Mouse (Mus musculus): ENCODE measurements at regions not wholly inside any gene's neighbourhood (a gene's known extent, or its start where the extent isn't known, plus 50 kb on each side); places are given as distances from the start of the nearest gene placed in this dataset.

- Histone ChIP-seq H3K27ac (replicated peaks; ENCODE audit: low read depth, low read length) (no peak overlapping the region), H3K4me1 (ENCODE audit: control insufficient read depth, insufficient read depth, low read length) (no peaks in the 10 kb centered on the region), H3K9ac (replicated peaks; ENCODE audit: low read length) (no peak overlapping the region), H3K27me3 (ENCODE audit: control insufficient read depth, insufficient read depth, low read length) (no peaks in the 10 kb centered on the region), H3K9me3 (replicated peaks; ENCODE audit: control insufficient read depth, low read length) (no peaks in the 10 kb centered on the region), H3K4me3 (ENCODE audit: low read depth, low read length) (no peak overlapping the region), H3K4me2 (ENCODE audit: low read depth, low read length) (no peak overlapping the region), H3K36me3 (replicated peaks; ENCODE audit: control insufficient read depth, insufficient read depth, low read depth, low read length) (no peaks in the 10 kb centered on the region)
- no peak for ATAC-seq (replicated peaks; ENCODE audit: insufficient number of reproducible peaks, low FRiP score, low TSS enrichment, low read depth)
- WGBS: 72% methylated on average over 8 of the region's 8 CpGs
- no peak for DNase-seq (ENCODE audit: low spot score)
Measured at GRCm38 (mm10) chr16:79870578-79871270, 779.8 kb upstream of the Tmprss15 start.

- Histone ChIP-seq H3K27me3 (ENCODE audit: control insufficient read depth, insufficient read depth, low read length) (no peaks in the 10 kb centered on the region), H3K4me2 (ENCODE audit: low read depth, low read length) (no peak overlapping the region), H3K9me3 (replicated peaks; ENCODE audit: control insufficient read depth, low read length) (no peaks in the 10 kb centered on the region), H3K4me1 (ENCODE audit: control insufficient read depth, insufficient read depth, low read length) (no peaks in the 10 kb centered on the region), H3K27ac (replicated peaks; ENCODE audit: low read depth, low read length) (no peak overlapping the region), H3K36me3 (replicated peaks; ENCODE audit: control insufficient read depth, insufficient read depth, low read depth, low read length) (no peaks in the 10 kb centered on the region), H3K9ac (replicated peaks; ENCODE audit: low read length) (no peak overlapping the region), H3K4me3 (ENCODE audit: low read depth, low read length) (no peak overlapping the region)
- WGBS: 64% methylated on average over 1 of the region's 1 CpGs
- ATAC-seq (replicated peaks; ENCODE audit: insufficient number of reproducible peaks, low FRiP score, low TSS enrichment, low read depth) (no peak), DNase-seq (ENCODE audit: low spot score) (no peak)
Measured at GRCm38 (mm10) chr16:79859540-79859939, 768.6 kb upstream of the Tmprss15 start.

- no peaks in the 10 kb centered on the region for H3K27me3 ChIP-seq (ENCODE audit: control insufficient read depth, insufficient read depth, low read length)
- H3K27ac ChIP-seq (replicated peaks; ENCODE audit: low read depth, low read length): no peak overlapping the region
- WGBS: 75% methylated on average over 7 of the region's 7 CpGs
- no peak overlapping the region for H3K4me2 ChIP-seq (ENCODE audit: low read depth, low read length)
- no peak overlapping the region for H3K9ac ChIP-seq (replicated peaks; ENCODE audit: low read length)
- H3K4me1 ChIP-seq (ENCODE audit: control insufficient read depth, insufficient read depth, low read length): no peaks in the 10 kb centered on the region
- H3K36me3 ChIP-seq (replicated peaks; ENCODE audit: control insufficient read depth, insufficient read depth, low read depth, low read length): no peaks in the 10 kb centered on the region
- no peak for DNase-seq (ENCODE audit: low spot score)
- no peaks in the 10 kb centered on the region for H3K9me3 ChIP-seq (replicated peaks; ENCODE audit: control insufficient read depth, low read length)
- no peak for ATAC-seq (replicated peaks; ENCODE audit: insufficient number of reproducible peaks, low FRiP score, low TSS enrichment, low read depth)
- no peak overlapping the region for H3K4me3 ChIP-seq (ENCODE audit: low read depth, low read length)
Measured at GRCm38 (mm10) chr16:79849152-79849551, 758.3 kb upstream of the Tmprss15 start.

GRCm38 (mm10) chr16:79816913-79817312, 726.0 kb upstream of the Tmprss15 start:
- ATAC-seq (replicated peaks; ENCODE audit: insufficient number of reproducible peaks, low FRiP score, low TSS enrichment, low read depth): no peak
- H3K27ac ChIP-seq (replicated peaks; ENCODE audit: low read depth, low read length): no peak overlapping the region
- H3K4me2 ChIP-seq (ENCODE audit: low read depth, low read length): no peak overlapping the region
- no peaks in the 10 kb centered on the region for H3K4me1 ChIP-seq (ENCODE audit: control insufficient read depth, insufficient read depth, low read length)
- H3K27me3 ChIP-seq (ENCODE audit: control insufficient read depth, insufficient read depth, low read length): no peaks in the 10 kb centered on the region
- H3K36me3 ChIP-seq (replicated peaks; ENCODE audit: control insufficient read depth, insufficient read depth, low read depth, low read length): no peaks in the 10 kb centered on the region
- H3K4me3 ChIP-seq (ENCODE audit: low read depth, low read length): no peak overlapping the region
- WGBS: 57% methylated on average over 1 of the region's 1 CpGs
- no peaks in the 10 kb centered on the region for H3K9me3 ChIP-seq (replicated peaks; ENCODE audit: control insufficient read depth, low read length)
- no peak for DNase-seq (ENCODE audit: low spot score)
- H3K9ac ChIP-seq (replicated peaks; ENCODE audit: low read length): no peak overlapping the region

GRCm38 (mm10) chr16:79778729-79779128, 687.8 kb upstream of the Tmprss15 start:
- Histone ChIP-seq H3K4me1 (ENCODE audit: control insufficient read depth, insufficient read depth, low read length) (no peaks in the 10 kb centered on the region), H3K4me2 (ENCODE audit: low read depth, low read length) (no peak overlapping the region), H3K9me3 (replicated peaks; ENCODE audit: control insufficient read depth, low read length) (no peaks in the 10 kb centered on the region), H3K9ac (replicated peaks; ENCODE audit: low read length) (no peak overlapping the region), H3K4me3 (ENCODE audit: low read depth, low read length) (no peak overlapping the region), H3K36me3 (replicated peaks; ENCODE audit: control insufficient read depth, insufficient read depth, low read depth, low read length) (no peaks in the 10 kb centered on the region), H3K27ac (replicated peaks; ENCODE audit: low read depth, low read length) (no peak overlapping the region), H3K27me3 (ENCODE audit: control insufficient read depth, insufficient read depth, low read length) (no peaks in the 10 kb centered on the region)
- DNase-seq (ENCODE audit: low spot score) (no peak), ATAC-seq (replicated peaks; ENCODE audit: insufficient number of reproducible peaks, low FRiP score, low TSS enrichment, low read depth) (no peak)
- WGBS: 66% methylated on average over 3 of the region's 3 CpGs

Measured in embryonic facial prominence, embryonic 11.5 days (tissue).